Mouse (Mus musculus) limb, embryonic 11.5 days (tissue): ENCODE measurements around the gene Tesk1. TPM values are rescaled to one million over a fixed set of nuclear protein-coding genes. Genes with fewer than 3 reads are reported as not detected.

Experiments
- ATAC-seq: fragments of 200-750 bp; cut with Nextera tagmentation; 2 replicates; pipeline ENCODE4 v1.8.0; 2017; ENCODE audit warnings: low read depth; ENCODE audit not compliant: insufficient number of reproducible peaks, low FRiP score, low TSS enrichment
- DNase-seq: peaks from one replicate; pipeline ENCODE4 v3.0.0-alpha.2; 2015; ENCODE audit warnings: low spot score
- H3K27ac ChIP-seq: fragments of 300-500 bp; sonication (generic); replicated peaks from 2 replicates; pipeline ENCODE4 v1.5.1; 2014; ENCODE audit warnings: low read depth, mild to moderate bottlenecking, low read length
- H3K27me3 ChIP-seq: fragments of 300-500 bp; sonication (generic); 2 replicates; pipeline ENCODE4 v1.6.1; 2014; ENCODE audit warnings: mild to moderate bottlenecking, low read length, mixed read lengths; ENCODE audit not compliant: control insufficient read depth, insufficient read depth
- H3K36me3 ChIP-seq: fragments of 300-500 bp; sonication (generic); 2 replicates; pipeline ENCODE4 v1.6.1; 2014; ENCODE audit warnings: mild to moderate bottlenecking, low read length, moderate library complexity, mixed read lengths; ENCODE audit not compliant: control insufficient read depth, insufficient read depth
- H3K4me1 ChIP-seq: fragments of 300-500 bp; sonication (generic); 2 replicates; pipeline ENCODE4 v1.6.1; 2014; ENCODE audit warnings: low read length, mixed read lengths; ENCODE audit not compliant: control insufficient read depth, insufficient read depth
- H3K4me2 ChIP-seq: fragments of 300-500 bp; sonication (generic); 2 replicates; pipeline ENCODE4 v1.6.1; 2014; ENCODE audit warnings: low read depth, mild to moderate bottlenecking, moderate library complexity; ENCODE audit not compliant: severe bottlenecking
- H3K4me3 ChIP-seq: fragments of 300-500 bp; sonication (generic); 2 replicates; pipeline ENCODE4 v1.5.1; 2014; ENCODE audit warnings: low read depth, low read length
- H3K9ac ChIP-seq: fragments of 300-500 bp; sonication (generic); 2 replicates; pipeline ENCODE4 v1.6.1; 2014; ENCODE audit warnings: mild to moderate bottlenecking, low read length
- H3K9me3 ChIP-seq: fragments of 300-500 bp; sonication (generic); 2 replicates; pipeline ENCODE4 v1.6.1; 2016; ENCODE audit warnings: low read length; ENCODE audit not compliant: control insufficient read depth
- WGBS: fragments of 180-500 bp; shearing (Covaris S2); extraction: QIAGEN DNeasy Blood & Tissue Kit; methylation state at CpG from one replicate; pipeline ENCODE4 v1.1.7; 2014; 5-methylcytosine and 5-hydroxymethylcytosine counted together
- polyA plus RNA-seq: library from polyadenylated mRNA; unstranded; fragments of >200 nt; fragmentation: Nextera tagmentation; extraction: Ambion mirVana; gene quantifications from 2 replicates; pipeline ENCODE4 v1.2.1, GENCODE M21; 2014

Gene Tesk1
- 9.8 TPM in 2 replicates for polyA plus RNA-seq

DNA sequence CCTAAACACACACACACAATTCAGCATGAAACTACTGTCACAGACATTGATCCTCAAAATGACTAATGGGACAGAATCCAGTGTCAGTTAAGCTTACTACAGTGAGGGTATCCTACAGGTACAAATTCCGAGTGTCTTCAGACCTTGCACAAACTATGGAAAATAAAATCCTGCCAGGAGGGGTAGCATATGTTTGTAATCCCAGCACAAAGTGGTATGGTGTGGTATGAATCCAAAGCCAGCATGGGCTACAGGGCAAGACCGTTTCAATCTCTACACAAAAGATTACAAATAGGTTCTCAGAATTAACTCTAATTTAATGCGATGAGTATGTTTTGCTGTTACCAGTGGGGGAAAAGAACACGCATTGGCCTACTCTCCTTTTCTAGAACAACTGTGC, at the start of gene Tesk1:
Gene Tesk1, plus strand, starts transcription at position 301 of the 400 bp plus-strand sequence.
- Histone ChIP-seq H3K4me1 (peaks cover 9% of the 10 kb centered on the region), H3K27ac (peak within 1 kb of the TSS; percentile 81), H3K36me3 (peaks cover 2% of the 10 kb centered on the region), H3K9me3 (no peaks in the 10 kb centered on the region), H3K4me2 (peak within 1 kb of the TSS; percentile 92), H3K9ac (peak within 1 kb of the TSS; percentile 95), H3K27me3 (no peaks in the 10 kb centered on the region), H3K4me3 (peak within 1 kb of the TSS; percentile 80)
- ATAC-seq (no peak), DNase-seq (no peak)
- 26% methylated on average over 4 of the region's 4 CpGs for WGBS

DNA sequence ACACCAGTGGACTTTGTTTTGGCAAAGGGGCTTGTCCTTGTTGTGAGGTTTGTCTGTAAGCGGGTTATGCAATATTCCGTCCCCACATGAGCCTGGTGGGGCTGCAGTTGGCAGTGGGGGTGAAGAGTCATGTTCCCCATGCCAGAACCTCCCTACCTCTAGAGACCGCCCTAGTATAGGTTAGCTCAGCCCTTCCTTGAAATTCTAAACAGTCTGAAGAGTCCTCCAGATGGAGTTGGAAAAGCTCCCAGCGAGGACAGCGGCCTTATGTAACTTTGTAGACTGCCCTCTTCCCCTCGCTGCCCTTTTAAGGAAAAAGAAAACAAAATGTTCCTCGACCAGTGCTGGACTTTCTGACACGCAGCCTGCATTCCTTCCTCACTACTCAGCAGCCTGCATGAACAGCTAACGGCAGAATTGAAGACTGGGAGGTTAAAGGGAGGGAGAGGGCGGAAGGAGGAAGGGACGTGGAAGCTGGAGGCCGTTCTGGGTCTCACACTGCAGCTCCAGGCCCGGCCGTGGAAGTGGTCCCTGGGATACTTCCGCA, 47.3 kb upstream of the Tesk1 start:
- Histone ChIP-seq H3K36me3 (no peaks in the 10 kb centered on the region), H3K27ac (no peak overlapping the region), H3K4me2 (no peak overlapping the region), H3K9me3 (no peaks in the 10 kb centered on the region), H3K4me3 (no peak overlapping the region), H3K9ac (no peak overlapping the region; the same call in 1 of the 2 replicates), H3K4me1 (0 out of 2 replicates have a peak, but pooled peaks cover 5% of the 10 kb centered on the region), H3K27me3 (no peaks in the 10 kb centered on the region)
- WGBS, result 60% methylated on average over 15 of the region's 15 CpGs
- DNase-seq (no peak), ATAC-seq (no peak)

DNA sequence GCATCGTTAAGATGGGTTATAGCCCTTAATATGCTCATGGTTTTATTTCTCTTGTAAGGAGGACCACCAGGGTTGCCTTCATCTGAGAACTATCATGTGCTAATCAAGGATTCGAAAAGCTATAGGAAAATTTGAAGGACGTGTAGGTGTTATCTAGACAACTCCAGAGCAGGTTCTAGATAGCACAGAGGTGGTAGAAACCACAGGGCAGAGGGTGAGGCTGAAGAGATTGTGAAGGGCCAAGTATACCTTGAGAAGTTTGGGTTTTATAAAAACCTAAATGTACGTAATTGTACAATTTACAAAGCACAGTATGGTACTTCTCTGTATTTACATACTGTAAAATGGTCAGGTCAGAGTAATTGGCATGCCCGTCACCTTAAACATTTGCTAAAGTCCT, 46.6 kb upstream of the Tesk1 start:
- Histone ChIP-seq H3K4me2 (no peak overlapping the region), H3K36me3 (no peaks in the 10 kb centered on the region), H3K4me3 (no peak overlapping the region), H3K9ac (no peak overlapping the region), H3K9me3 (no peaks in the 10 kb centered on the region), H3K27me3 (no peaks in the 10 kb centered on the region), H3K4me1 (0 out of 2 replicates have a peak, but pooled peaks cover 7% of the 10 kb centered on the region), H3K27ac (no peak overlapping the region)
- DNase-seq (no peak), ATAC-seq (no peak)
- 88% methylated on average over 5 of the region's 5 CpGs for WGBS

DNA sequence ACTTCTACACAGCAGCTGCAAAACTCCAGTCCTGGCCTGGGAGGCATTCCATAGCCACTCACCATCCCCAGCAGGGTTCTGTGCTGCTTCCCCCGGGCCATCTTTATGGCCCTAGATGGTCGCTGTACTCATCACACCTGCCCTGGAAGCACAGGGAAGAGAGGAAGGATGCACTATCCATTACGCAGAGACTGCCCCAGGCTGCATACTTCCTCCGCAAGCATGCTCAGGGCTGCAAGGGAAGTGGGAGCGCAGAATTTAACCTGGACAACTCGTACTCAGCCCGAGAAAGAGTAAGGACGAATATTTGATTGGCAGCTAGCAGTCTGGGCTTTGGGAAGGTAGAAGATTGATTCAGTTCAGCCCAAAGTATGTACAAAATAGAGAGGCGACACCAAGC, 45.9 kb upstream of the Tesk1 start:
- no peak overlapping the region for H3K4me3 ChIP-seq
- no peaks in the 10 kb centered on the region for H3K36me3 ChIP-seq
- H3K27me3 ChIP-seq, result no peaks in the 10 kb centered on the region
- 65% methylated on average over 9 of the region's 9 CpGs for WGBS
- DNase-seq, result no peak
- H3K4me1 ChIP-seq, result peaks cover 10% of the 10 kb centered on the region; the same call in 1 of the 2 replicates
- ATAC-seq, result no peak
- H3K4me2 ChIP-seq, result no peak overlapping the region
- H3K9ac ChIP-seq, result no peak overlapping the region
- H3K9me3 ChIP-seq, result no peaks in the 10 kb centered on the region
- H3K27ac ChIP-seq, result no peak overlapping the region

DNA sequence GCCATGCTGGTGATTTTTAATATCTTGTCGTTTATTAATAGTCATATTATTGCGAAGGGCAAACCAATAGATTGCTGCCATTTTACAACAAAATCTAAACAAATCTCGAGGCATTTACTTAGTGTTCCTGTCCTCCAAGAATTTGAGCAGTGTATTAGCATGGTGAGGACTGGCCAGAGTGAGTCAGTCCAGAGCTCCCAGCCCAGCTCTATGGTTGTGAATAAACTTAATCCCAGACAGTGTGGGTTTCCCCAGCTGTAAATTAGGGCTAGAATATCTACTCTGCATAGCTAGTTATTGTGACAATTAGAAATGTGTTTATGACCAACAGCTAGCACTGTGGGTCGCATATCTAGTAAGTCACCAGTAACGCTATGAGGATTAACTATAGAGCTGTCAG, 45.4 kb upstream of the Tesk1 start:
- no peak overlapping the region for H3K9ac ChIP-seq
- 87% methylated on average over 5 of the region's 5 CpGs for WGBS
- H3K4me3 ChIP-seq, result no peak overlapping the region
- DNase-seq, result no peak
- H3K27ac ChIP-seq, result no peak overlapping the region
- no peaks in the 10 kb centered on the region for H3K36me3 ChIP-seq
- no peak for ATAC-seq
- H3K9me3 ChIP-seq, result no peaks in the 10 kb centered on the region
- H3K27me3 ChIP-seq, result no peaks in the 10 kb centered on the region
- H3K4me1 ChIP-seq, result peaks cover 16% of the 10 kb centered on the region; the same call in 1 of the 2 replicates
- no peak overlapping the region for H3K4me2 ChIP-seq

DNA sequence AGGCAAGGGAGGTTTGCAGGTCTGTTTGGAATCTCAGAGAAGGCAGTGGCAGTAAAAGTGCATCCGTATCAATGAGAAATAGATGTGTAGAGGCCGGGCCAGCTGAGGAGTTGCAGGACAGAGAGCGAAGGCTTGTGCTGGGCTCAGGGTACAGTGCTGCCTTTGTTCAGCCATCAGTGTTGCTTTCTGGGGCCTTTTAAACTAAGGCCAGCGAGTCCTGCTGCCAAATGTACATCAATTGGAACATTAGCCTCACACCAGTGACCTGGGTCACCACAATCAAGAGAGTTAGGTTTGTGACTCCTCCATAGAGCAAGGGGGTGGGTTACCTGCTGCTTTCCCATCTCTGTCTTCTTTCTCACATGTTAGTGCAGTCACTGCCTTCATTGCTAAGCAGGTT, 43.7 kb upstream of the Tesk1 start:
- no peak overlapping the region for H3K9ac ChIP-seq
- H3K4me3 ChIP-seq, result no peak overlapping the region
- H3K27ac ChIP-seq, result no peak overlapping the region
- peaks cover 26% of the 10 kb centered on the region; the same call in 1 of the 2 replicates for H3K4me1 ChIP-seq
- H3K4me2 ChIP-seq, result no peak overlapping the region
- no peaks in the 10 kb centered on the region for H3K27me3 ChIP-seq
- WGBS, result 72% methylated on average over 4 of the region's 4 CpGs
- DNase-seq, result no peak
- ATAC-seq, result no peak
- no peaks in the 10 kb centered on the region for H3K9me3 ChIP-seq
- no peaks in the 10 kb centered on the region for H3K36me3 ChIP-seq

DNA sequence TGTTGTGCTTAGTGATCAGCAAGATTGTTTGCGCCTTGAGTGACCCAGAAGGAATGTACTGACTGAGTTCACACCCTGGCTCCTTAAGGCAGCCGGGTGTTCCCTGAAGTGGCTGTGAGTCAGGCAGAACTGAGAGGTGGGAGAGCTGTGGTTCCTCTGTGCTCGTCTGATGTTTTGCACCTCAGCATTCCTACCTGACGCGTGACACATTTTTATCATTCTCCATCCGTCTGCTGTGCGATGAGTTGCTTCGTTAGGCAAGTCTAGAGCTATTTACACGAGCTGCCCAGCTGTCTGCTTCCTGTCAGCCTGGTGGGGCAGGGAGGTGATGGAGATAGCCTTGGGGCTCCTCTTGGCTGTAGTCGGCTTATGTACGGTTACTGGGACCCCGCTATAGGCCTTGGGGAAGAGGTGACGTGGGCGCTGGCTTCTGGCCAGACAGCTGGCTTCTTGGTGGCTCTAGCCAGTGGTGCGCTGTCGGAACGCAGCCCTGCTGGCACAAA, 42.9 kb upstream of the Tesk1 start:
- Histone ChIP-seq H3K36me3 (no peaks in the 10 kb centered on the region), H3K4me2 (no peak overlapping the region), H3K4me1 (peaks cover 26% of the 10 kb centered on the region; the same call in 1 of the 2 replicates), H3K9me3 (no peaks in the 10 kb centered on the region), H3K27me3 (no peaks in the 10 kb centered on the region), H3K9ac (no peak overlapping the region), H3K27ac (no peak overlapping the region), H3K4me3 (no peak overlapping the region)
- 57% methylated on average over 17 of the region's 17 CpGs for WGBS
- DNase-seq (peak; percentile 24), ATAC-seq (no peak)

DNA sequence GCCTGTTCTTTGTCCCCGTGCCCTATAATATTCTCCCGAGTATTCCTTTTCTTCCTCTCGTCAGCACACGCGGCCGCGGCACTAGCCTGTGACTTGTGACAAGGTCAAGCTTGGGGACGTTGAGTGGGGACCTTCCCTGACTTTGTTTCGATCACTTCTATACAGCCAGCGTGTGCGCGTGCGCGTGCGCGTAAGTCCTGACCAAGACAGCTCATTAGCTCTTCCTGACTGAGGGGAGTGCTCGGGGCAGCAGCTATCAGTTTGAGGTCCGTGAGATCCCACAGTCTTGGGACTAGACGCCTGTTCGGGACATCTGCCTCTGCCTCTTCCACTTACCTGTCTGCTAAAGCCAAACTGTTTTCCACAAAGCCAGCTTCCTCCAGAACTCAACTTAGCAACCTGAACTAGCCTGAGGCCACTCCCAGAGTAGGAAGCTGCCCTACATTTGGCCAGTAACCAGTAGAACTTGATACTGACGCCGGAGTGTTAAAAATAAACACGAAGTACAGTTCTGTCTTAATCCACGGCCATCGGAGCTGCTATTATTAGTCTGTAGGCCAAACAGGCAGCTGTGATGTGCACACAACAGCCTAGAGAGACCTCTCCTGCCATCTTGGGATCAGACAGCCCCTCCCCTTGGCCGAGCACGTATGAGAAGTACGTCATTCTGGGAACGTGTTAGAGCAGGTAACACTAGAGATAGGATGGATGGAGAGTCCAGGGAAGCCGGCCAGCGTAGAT, 42.2 kb upstream of the Tesk1 start:
- Histone ChIP-seq H3K27ac (0 out of 2 replicates have a peak overlapping the region, but pooled peaks have one; percentile 18), H3K4me1 (peaks cover 24% of the 10 kb centered on the region; the same call in 1 of the 2 replicates), H3K36me3 (no peaks in the 10 kb centered on the region), H3K9me3 (no peaks in the 10 kb centered on the region), H3K4me3 (no peak overlapping the region), H3K4me2 (no peak overlapping the region), H3K27me3 (no peaks in the 10 kb centered on the region), H3K9ac (no peak overlapping the region)
- DNase-seq, result no peak
- ATAC-seq, result no peak
- 82% methylated on average over 31 of the region's 31 CpGs for WGBS
